Mouse (Mus musculus): ENCODE results near the gene Bfsp2. TPM values are rescaled to one million over a fixed set of nuclear protein-coding genes. Genes with fewer than 3 reads are reported as not detected.

The Bfsp2 gene
- polyA plus RNA-seq, 1 experiment from 2014 or later, result 0.96 TPM

DNA sequence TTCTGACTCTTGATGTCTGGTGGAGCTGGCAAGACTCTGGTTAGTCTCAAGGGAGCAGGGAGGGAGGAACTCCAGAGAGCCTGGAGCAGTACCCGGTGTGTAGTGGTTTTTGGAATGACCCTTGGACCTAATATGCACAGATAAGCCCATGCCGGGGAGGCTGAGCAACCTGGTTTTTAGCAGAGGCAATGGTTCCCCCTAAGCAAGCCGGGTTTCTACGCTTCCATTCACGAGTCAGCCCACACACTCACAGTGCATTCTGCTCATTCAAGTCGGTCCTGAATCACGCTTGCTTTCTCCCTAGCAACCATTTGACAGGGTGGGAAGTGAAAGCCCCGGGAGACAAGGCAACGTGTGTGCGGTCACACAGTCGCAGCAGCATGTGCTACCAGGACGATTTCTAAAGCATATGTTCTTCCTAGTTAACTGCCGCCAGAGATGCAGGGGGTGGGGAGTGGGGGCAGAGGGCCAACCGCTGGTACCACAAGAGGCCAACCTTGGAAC is 21.7 kb upstream of the Bfsp2 start:
- Histone ChIP-seq H3K9me3 (replicated peaks; ENCODE audit: low read length) (no peaks in the 10 kb centered on the region), H3K36me3 (ENCODE audit: insufficient read depth, low read length) (no peaks in the 10 kb centered on the region), H3K4me2 (ENCODE audit: low read length) (no peak overlapping the region), H3K27ac (no peak overlapping the region), H3K27me3 (ENCODE audit: insufficient read depth, low read length) (no peaks in the 10 kb centered on the region), H3K9ac (ENCODE audit: low read depth, low read length) (no peak overlapping the region), H3K4me3 (replicated peaks; ENCODE audit: low read depth, low read length) (no peak overlapping the region), H3K4me1 (replicated peaks; ENCODE audit: insufficient read depth, low read length) (no peaks in the 10 kb centered on the region; the same call in 1 of the 2 replicates)
- WGBS, result 29% methylated on average over 14 of the region's 14 CpGs
- DNase-seq (ENCODE audit: low spot score), result no peak
- TF ChIP-seq CTCF (IDR thresholded peaks at IDR 0.05; ENCODE audit: low read depth), result no peak
- ATAC-seq (replicated peaks; ENCODE audit: low FRiP score, low read depth), result no peak

- Histone ChIP-seq H3K9ac (ENCODE audit: low read depth, low read length) (no peak overlapping the region), H3K27ac (no peak overlapping the region), H3K4me3 (replicated peaks; ENCODE audit: low read depth, low read length) (no peak overlapping the region), H3K36me3 (ENCODE audit: insufficient read depth, low read length) (no peaks in the 10 kb centered on the region), H3K4me1 (replicated peaks; ENCODE audit: insufficient read depth, low read length) (no peaks in the 10 kb centered on the region; the same call in 1 of the 2 replicates), H3K27me3 (ENCODE audit: insufficient read depth, low read length) (no peaks in the 10 kb centered on the region), H3K4me2 (ENCODE audit: low read length) (no peak overlapping the region), H3K9me3 (replicated peaks; ENCODE audit: low read length) (no peaks in the 10 kb centered on the region)
- no peak for TF ChIP-seq CTCF (IDR thresholded peaks at IDR 0.05; ENCODE audit: low read depth)
- no peak for DNase-seq (ENCODE audit: low spot score)
- WGBS, result 92% methylated on average over 18 of the region's 18 CpGs
- ATAC-seq (replicated peaks; ENCODE audit: low FRiP score, low read depth), result no peak
Observed at GRCm38 (mm10) chr9:103499366-103499765, 19.1 kb upstream of the Bfsp2 start.

DNA sequence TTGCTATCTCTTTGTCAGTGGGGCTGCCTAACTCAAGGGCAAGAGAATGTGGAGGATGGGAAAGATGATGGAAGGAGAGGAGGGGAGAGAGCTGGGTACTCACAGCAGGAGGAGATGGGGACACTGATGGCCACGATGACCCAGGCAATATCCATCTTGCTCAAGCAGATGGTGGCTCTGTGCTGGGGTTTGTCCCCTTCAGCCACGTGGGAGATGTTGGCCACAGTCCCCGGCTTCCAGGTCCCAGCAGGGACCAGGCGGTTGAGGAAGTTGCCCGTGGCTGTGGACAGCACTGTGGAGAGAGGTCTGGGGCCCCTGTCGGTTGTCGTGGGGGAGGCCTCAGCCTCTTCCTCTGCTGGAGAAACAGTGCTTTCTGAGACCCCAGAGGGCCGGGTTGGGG is 18.5 kb upstream of the Bfsp2 start:
- no peaks in the 10 kb centered on the region; the same call in 1 of the 2 replicates for H3K4me1 ChIP-seq (replicated peaks; ENCODE audit: insufficient read depth, low read length)
- no peak overlapping the region for H3K27ac ChIP-seq
- no peak for DNase-seq (ENCODE audit: low spot score)
- H3K4me2 ChIP-seq (ENCODE audit: low read length), result no peak overlapping the region
- no peak overlapping the region for H3K9ac ChIP-seq (ENCODE audit: low read depth, low read length)
- no peaks in the 10 kb centered on the region for H3K27me3 ChIP-seq (ENCODE audit: insufficient read depth, low read length)
- H3K4me3 ChIP-seq (replicated peaks; ENCODE audit: low read depth, low read length), result no peak overlapping the region
- no peak for ATAC-seq (replicated peaks; ENCODE audit: low FRiP score, low read depth)
- H3K9me3 ChIP-seq (replicated peaks; ENCODE audit: low read length), result no peaks in the 10 kb centered on the region
- no peak for TF ChIP-seq CTCF (IDR thresholded peaks at IDR 0.05; ENCODE audit: low read depth)
- no peaks in the 10 kb centered on the region for H3K36me3 ChIP-seq (ENCODE audit: insufficient read depth, low read length)
- 53% methylated on average over 8 of the region's 8 CpGs for WGBS

GRCm38 (mm10) chr9:103495391-103495790 is 15.2 kb upstream of the Bfsp2 start:
- Histone ChIP-seq H3K4me1 (replicated peaks; ENCODE audit: insufficient read depth, low read length) (no peaks in the 10 kb centered on the region), H3K9me3 (replicated peaks; ENCODE audit: low read length) (no peaks in the 10 kb centered on the region), H3K36me3 (ENCODE audit: insufficient read depth, low read length) (no peaks in the 10 kb centered on the region), H3K9ac (ENCODE audit: low read depth, low read length) (no peak overlapping the region), H3K27me3 (ENCODE audit: insufficient read depth, low read length) (no peaks in the 10 kb centered on the region), H3K4me2 (ENCODE audit: low read length) (no peak overlapping the region), H3K4me3 (replicated peaks; ENCODE audit: low read depth, low read length) (no peak overlapping the region), H3K27ac (no peak overlapping the region)
- WGBS, result 44% methylated on average over 11 of the region's 11 CpGs
- no peak for DNase-seq (ENCODE audit: low spot score)
- no peak for ATAC-seq (replicated peaks; ENCODE audit: low FRiP score, low read depth)
- no peak for TF ChIP-seq CTCF (IDR thresholded peaks at IDR 0.05; ENCODE audit: low read depth)

GRCm38 (mm10) chr9:103494346-103495020 is 14.3 kb upstream of the Bfsp2 start:
- TF ChIP-seq CTCF (IDR thresholded peaks at IDR 0.05; ENCODE audit: low read depth), result peak; percentile 96
- WGBS, result 20% methylated on average over 7 of the region's 7 CpGs
- H3K4me1 ChIP-seq (replicated peaks; ENCODE audit: insufficient read depth, low read length), result no peaks in the 10 kb centered on the region
- no peaks in the 10 kb centered on the region for H3K27me3 ChIP-seq (ENCODE audit: insufficient read depth, low read length)
- no peak overlapping the region for H3K27ac ChIP-seq
- DNase-seq (ENCODE audit: low spot score) (peak; percentile 88), ATAC-seq (replicated peaks; ENCODE audit: low FRiP score, low read depth) (peak; percentile 65)
- no peak overlapping the region for H3K4me3 ChIP-seq (replicated peaks; ENCODE audit: low read depth, low read length)
- no peak overlapping the region for H3K9ac ChIP-seq (ENCODE audit: low read depth, low read length)
- H3K9me3 ChIP-seq (replicated peaks; ENCODE audit: low read length), result no peaks in the 10 kb centered on the region
- no peak overlapping the region for H3K4me2 ChIP-seq (ENCODE audit: low read length)
- H3K36me3 ChIP-seq (ENCODE audit: insufficient read depth, low read length), result no peaks in the 10 kb centered on the region

DNA sequence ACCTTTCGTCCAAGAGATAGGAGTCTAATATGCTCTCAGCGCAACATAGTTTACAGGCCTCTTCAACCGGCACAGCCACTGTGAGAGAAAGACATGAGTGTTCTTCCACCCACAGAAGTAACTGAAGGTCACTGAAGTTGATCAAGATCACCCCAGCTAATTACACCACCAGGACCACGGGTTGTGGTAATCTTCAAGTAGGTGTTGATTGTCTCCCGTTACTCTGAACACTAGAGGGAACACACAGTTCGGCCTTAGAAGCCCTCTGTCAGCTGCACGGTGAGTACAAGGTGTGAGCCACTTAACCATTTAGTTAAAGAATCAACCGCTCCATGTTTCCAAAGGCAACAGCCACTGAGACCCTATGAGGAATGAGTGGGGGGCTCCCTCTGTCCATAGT is 11.8 kb upstream of the Bfsp2 start:
- Histone ChIP-seq H3K9me3 (replicated peaks; ENCODE audit: low read length) (no peaks in the 10 kb centered on the region), H3K4me1 (replicated peaks; ENCODE audit: insufficient read depth, low read length) (no peaks in the 10 kb centered on the region), H3K4me3 (replicated peaks; ENCODE audit: low read depth, low read length) (no peak overlapping the region), H3K27ac (no peak overlapping the region), H3K36me3 (ENCODE audit: insufficient read depth, low read length) (no peaks in the 10 kb centered on the region), H3K9ac (ENCODE audit: low read depth, low read length) (no peak overlapping the region), H3K27me3 (ENCODE audit: insufficient read depth, low read length) (no peaks in the 10 kb centered on the region), H3K4me2 (ENCODE audit: low read length) (no peak overlapping the region)
- no peak for DNase-seq (ENCODE audit: low spot score)
- TF ChIP-seq CTCF (IDR thresholded peaks at IDR 0.05; ENCODE audit: low read depth), result no peak
- no peak for ATAC-seq (replicated peaks; ENCODE audit: low FRiP score, low read depth)
- 61% methylated on average over 8 of the region's 8 CpGs for WGBS

Data from kidney, postnatal 0 days (tissue).